Mouse (Mus musculus) skeletal muscle tissue, adult 2 months (tissue): ENCODE results near the gene Zfp704.

Source experiments
- DNase-seq: peaks from one replicate; pipeline ENCODE4 v3.0.0-alpha.2; 2012; ENCODE audit warnings: low read depth, low spot score

The Zfp704 gene

DNA sequence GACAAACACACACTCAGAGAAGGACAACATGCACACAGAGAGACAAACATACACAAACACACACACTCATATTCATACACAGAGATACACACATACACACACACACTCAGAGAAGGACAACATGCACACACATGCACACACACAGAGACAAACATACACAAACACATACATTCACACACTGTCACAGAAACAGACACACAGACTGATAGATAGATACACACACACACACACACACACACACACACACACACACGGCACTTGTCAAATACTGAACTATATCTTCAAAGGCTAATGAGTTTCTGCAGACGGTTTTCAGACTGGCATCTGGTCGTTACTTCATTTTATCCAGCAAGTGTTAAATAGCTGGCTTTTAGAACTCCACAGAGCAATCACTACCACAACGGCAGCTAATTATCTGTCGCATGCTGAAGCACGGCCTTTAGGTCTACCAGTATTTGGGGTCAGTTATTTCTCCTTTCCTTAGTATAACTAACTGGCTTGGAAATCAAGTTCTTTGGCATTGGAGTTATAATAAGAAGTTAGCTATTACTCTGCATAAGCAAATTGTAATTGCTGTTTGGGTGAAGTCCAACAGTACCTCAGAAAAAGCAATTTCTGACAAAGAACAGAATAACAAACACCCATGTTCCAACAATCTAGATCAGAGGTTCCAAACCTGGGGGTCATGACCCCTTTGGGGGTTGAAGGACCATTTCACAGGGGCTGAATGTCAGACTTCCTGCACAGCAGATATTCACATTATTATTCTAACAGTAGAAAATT, 51.9 kb downstream of the Zfp704 start:
- no peak for DNase-seq

DNA sequence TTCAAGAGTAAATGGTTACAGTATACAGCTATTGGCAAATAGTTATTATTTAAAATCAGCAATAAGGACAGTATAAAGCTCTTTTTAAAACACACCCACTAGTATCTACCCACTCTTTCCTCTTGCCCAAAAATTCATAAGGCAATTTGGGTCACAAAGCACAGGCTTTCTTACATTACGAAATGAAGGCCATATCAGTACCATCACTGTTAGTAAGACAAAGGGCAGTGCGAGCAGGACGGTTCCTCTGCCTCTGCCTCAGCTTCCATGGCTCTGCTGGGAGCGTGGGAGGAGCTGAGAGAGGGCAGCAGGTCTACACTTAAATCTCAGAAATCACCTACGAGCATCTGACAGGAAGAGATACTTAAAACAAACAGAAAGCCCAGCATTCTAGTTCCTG, 53.7 kb downstream of the Zfp704 start:
- no peak for DNase-seq

DNA sequence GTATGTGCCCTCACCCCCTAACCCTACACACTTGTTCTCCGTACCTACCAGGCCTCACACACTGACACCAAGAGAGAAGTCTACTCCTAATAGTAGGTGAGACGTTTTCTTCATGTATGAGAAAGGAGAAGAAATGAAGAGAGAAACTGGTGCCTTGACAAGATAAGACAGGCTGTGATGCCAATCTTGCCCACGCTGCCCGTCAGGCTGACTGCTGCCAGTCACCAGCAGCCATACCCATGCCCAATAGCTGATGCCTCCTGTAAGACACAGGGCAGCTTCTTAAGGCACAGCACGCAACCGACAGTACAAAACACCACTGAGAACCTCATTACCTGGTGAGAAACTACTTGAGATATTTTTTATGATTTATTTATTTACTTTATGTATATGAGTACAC, 55.0 kb downstream of the Zfp704 start:
- DNase-seq, result no peak

DNA sequence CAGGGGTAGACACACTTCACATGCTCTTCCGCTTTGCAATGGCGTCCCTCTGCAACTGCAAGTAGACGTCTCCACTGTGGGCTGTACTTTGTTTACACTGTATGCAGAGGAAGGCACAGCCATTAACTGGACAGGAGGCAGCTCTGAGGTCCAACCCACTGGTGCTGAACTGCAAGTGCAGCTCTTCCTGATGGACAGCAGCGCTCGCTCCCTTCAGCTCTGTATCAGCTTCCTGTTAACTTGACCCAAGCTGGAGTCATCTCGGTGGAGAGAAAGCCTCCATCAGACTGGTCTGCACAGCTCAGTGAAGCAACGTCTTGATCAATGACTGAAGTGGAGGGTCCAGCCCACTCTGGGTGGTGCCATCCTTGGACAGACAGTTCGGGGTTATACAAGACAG, 57.6 kb downstream of the Zfp704 start:
- no peak for DNase-seq

DNA sequence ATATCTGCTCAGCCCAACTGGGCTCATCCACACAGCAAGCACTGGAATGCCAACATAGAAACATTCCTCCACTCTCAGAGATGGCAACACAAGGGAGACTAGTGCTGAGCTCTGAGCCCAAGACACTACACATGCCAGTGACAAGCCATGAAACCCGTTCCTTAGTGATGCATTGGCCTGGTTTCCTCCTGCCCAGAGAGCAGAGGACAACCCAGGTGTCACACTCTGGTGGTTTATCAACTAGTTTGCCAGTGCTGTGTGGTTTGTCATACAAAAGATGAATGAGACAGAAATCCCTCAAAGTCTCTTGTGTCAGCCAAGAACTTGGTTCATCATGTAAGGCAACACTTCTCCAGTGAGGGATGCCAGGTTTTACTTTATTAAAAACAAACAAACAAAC, 59.0 kb downstream of the Zfp704 start:
- no peak for DNase-seq

DNA sequence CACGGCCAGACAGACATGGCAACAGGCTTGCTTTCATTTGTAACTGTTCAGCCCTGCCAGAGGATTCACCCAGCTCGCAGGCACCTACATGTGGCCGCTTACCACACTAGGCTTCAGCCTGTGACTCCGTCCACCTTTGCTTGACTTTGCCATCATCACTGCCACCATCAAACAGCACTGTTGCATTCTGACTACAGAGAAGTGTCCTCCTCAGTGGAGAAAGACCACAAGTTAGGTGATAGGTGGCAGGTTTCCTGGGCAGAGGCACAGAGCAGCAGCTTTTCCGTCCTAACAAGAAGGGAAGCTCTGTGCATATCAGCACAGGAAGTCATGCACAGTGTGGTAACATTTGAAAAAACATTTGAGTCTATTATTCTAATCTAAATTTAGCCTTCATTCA, 60.1 kb downstream of the Zfp704 start:
- no peak for DNase-seq

DNA sequence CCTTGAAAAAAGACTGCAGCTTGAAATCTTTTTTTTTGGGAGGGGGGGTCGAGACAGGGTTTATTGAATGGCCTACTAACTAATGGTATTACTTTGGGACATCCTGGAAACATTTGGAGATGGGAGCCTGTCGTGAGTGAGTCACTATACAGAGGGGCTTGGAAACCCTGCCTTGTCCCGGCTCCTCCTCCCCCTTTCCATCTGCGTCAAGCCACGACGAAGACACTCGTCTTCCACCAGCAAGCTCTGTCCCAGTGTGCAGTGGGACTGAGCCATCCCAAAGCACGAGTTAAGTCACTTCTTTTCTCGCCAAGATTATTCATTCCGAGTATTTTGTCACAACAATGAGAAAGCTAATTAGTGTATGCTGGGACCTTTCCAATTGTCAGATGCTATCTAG, 61.7 kb downstream of the Zfp704 start:
- no peak for DNase-seq

DNA sequence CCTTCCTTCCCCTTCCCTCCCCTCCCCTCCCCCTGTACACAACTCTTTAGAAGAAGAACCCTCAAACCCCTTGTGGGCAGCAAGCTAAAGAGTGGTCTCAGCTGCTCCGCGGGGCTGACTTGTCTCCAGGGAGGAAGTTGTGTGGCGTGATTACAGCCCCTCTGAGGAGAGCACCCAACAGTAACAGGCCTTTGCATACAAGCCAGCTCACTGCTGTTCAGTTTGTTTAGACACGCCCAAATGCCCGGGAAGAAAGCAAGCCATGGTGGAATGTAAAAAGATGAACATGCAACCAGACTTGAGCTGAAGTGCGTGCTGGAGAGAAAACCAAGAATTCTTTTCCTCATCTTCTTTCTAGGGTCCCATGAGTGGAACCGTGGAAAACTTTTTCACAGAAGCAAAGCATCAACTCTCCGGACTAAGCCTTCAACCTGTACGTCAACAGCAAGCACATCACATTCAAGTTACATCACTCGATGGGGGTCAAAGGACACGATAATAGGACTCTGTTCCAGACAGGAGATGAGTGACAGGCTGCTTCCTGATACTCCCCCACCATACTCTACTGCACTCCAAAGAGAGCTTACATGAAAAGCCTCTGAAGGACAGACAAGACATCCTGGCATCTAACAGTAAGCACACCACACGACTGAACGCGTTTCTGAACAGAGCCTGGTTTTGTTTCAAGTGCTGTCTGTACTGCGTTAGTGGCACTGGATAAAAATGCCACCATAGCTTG, 62.8 kb downstream of the Zfp704 start:
- no peak for DNase-seq

DNA sequence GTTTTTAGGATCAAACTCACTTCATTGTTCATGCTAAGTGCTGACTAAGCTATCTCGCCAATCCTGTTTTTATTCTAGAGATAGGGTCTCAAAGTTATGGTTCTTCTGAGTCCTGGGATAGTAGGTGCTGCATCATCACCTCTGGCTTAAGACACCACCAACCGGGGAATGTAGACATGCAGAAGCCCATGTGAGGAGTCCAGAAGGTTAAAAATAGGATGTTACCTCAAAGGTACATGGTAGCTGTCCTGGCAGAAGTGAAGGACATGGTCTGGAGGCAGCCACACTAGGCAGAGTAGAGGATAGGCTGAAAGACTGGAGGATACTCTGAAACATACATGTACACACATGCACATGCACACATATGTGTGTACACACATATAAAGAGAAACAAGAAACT, 65.5 kb downstream of the Zfp704 start:
- no peak for DNase-seq

DNA sequence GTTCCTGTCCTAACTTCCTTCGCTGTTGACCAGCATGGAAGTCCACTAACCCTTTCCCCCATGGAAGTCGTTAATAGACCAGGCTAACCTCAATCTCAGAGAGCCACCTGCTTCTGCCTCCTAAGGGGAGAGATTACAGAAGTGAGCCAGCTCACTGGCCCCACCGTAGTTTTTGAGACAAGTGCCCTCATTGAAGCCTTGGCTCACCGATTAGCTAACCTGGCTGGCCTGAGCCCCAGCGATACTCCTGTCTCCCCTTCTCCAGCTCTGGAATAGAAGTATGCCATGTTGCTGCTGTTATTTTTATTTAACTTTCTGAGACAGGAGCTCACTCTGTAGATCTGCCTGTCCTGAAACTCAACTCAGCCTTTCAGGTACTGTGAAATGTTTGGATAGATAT, 66.0 kb downstream of the Zfp704 start:
- no peak for DNase-seq

DNA sequence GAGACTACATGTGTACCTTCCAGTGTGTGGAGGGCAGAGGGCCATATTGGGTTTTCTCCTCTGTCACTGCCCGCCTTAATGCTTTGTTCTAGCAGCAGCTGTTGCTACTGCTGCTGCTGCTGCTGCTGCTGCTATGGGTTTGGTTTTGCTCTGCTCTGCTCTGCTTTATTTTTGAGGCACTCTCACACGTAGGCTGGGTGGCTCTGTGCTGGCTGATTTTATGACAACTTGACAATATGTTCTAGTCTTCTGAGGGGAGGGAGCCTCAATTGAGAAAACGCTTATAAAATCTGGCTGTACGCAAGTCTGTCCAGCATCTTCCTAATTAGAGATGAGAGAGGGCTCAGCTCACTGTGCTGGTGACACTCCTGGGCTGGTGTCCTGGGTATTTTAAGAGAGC, 66.4 kb downstream of the Zfp704 start:
- DNase-seq, result no peak

DNA sequence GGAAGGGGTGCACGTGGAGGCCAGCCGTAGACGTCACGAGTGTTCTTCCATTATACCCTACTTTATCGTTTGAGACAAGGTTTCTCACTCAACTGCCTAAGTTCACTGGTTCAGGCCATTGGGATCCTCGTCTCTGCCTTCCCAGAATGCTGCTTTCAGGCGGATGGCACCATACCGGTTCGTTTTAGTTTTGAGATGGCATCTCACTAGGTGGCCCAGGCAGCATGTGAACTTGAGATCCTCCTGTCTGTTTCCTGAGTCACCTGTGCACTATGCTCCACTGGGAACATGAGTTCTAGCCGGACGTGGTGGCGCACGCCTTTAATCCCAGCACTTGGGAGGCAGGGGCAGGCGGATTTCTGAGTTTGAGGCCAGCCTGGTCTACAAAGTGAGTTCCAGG, 68.3 kb downstream of the Zfp704 start:
- no peak for DNase-seq

DNA sequence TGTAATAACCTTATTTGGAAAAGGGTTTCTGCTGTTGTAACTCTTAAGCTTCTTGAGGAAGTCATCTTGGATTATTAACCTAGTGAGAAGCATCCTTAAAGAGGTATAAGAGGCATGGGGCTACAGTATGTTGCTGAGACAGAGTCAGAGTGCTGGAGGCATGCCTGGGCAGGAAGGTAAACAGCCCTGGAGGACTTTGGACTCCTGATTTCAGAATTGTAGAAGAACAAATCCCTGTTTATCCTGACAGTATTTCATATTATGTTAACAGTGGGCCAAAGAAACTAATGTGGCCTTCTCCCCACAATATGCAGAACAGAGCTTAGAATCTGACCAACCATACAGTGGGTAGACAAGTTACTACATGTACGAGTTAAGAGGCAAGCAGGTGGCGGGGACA, 71.4 kb downstream of the Zfp704 start:
- DNase-seq, result no peak

DNA sequence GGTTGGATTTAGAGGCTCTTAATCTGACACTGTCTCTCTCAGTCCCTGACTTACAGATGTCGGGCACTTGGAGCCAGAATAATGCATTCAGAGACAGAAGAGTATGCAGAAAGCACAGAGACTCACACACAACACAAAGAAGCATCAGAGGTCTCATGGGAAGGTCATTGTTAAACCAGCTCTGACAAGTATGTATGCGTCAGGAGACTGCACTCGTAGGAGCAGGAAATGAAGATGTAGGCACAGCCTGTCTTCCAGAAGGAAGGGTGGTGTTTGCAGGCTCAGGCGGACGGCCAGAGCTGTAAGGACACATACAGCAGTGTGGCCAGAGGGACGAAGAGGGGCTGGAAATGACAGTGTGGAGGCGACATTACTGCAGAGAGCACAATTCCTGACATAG, 72.0 kb downstream of the Zfp704 start:
- DNase-seq, result no peak

DNA sequence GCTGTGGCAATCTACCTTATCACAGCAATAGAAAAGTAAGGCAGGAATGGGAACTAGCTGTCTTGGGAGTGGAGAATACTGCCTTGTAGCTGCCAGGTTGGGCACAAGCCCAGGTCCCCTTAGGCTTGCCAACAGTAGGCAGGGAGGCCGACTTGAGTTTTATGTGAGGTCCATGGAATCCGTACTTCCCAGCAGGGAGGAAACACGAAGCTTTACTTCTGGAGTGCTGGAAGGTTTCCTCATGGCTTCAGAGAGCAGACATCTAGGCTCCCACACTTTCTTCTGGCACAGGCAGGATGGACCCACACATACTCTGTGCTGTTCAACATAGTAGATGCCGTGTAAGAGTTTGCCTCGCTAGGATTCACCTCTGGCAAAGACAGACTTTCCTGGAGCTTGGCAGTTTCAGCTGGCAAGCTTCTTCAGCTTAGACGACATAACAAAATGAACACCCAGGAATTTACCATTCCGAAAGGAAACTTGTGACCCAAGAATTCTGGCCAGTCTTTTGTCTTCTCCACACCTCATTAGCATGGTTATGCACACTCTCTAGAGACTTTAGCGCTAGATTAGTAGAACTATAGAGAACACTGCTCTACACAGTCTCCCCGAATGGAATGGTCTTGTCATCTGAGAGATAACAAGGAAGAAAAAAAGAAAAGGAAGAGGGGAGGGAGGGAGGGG, 79.6 kb downstream of the Zfp704 start:
- DNase-seq, result peak; percentile 30

DNA sequence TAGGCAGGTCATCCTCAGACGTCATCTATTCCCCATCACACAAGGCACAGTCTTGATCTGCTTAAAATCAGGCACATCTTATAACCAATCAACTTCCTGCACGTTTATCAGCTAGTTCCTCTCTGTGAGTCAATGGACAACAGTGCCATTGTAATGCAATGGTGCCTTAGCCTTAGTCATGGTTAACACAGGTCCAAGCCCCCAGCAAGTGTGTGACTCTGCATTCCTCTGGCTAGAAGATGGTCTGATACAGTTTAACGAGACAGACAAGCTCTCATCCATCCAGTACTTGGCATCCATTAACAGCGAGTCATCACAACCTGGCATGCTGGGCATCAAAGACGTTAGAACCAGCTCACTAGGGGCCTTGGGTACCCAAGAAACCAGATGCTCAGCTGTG, 85.5 kb downstream of the Zfp704 start:
- DNase-seq, result no peak

DNA sequence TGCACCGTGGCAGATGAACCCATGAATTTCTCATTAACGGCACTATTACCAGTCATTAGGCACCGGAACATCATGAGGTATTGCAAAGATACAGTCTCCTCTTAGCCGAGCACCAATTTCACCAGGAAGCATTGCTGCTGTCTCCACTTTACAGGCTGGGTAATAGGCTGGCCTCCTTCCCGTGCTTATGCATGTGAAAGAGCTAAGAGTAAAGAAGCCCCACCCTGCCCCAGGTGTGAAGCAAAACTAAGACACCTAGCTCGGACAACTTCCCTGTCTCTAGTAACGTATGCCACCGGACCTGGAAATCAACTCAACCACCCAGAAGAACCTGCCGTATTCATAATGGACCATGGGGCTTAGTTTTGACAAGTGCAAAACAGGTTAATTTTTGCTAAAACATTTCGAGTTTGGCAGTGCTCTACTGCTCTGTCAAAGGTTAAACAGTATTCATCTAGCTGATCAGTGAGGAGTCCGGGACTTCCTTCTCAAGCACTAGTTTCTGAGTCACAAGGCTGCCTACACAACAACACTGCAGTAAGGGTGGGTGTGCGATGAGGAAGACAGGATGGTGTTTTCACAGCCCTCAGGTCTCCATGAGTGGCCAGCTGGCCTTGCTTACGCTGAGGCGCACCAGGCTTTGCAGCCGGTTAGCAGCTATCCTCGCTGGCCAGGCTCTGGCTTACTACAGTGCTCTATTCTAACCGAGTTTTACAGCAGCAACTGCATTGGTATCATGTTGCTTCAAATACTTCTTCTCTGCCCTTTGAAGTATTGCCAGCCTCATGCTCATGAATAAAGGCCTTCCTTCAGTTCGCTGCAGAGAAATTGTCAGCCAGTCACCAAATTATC, 86.6 kb downstream of the Zfp704 start:
- no peak for DNase-seq

DNA sequence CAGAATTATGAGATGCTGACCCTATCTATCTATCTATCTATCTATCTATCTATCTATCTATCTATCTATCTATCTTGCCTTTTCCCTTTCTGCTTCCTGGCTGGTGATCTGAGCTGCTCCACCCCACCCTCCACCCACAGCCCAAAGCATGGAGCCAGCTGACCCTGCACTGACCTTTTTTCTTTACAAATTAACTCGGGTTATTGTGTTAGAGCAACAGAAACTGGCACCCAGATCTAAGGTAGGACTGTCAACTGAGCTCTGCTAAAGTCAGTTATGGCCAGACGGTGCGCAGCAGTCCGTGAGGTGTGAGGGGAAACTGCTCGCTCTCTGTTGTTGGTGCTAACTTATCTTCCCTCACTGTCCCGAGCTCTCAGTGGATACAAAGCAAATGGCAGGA, 87.9 kb downstream of the Zfp704 start:
- DNase-seq, result no peak

DNA sequence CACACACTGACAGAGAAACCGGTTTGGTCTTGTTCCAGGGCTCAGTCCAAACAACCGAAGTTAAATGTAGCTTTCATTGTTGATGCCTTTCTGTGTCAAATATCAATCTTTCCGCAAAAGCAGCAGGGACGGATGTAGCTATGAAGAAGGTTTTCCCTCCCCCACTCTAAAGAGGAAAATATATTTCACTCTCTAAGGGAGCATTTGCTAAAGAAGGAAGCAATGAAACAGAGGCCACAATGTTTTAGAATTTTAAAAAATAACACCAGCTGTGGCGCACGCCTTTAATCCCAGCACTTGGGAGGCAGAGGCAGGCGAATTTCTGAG, 89.2 kb downstream of the Zfp704 start:
- no peak for DNase-seq

DNA sequence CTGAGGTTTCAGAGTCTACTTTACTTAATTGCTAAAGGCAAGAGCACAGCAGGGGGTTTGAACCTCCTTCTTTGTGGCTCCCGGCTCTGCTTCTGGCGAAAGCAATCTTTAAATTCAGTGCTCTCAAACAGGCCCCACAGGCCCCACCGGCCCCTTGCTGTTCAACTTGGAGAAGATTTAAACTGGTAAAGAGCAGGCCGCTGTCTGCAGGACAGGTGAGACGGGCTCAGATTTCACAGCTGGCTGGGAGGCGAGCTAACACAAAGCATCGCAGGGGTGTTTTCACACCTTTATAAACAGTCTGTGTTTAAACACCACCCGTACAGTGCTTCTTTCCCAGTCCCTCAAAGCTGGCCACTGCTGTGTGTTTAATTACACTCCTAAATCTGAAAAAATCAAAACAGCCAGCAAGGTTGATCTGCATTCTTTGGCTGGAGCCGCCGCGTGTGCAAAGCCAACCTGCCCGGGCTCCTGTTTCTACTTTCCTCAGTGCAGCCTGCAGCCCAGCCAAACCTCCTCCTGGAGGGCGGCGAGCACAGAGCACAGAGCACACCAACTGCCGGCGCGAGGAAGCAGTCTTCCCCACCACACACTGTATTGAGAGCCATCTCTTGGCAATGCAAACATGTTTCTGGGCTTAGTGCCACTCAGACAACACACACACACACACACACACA, 89.7 kb downstream of the Zfp704 start:
- peak; percentile 49 for DNase-seq

DNA sequence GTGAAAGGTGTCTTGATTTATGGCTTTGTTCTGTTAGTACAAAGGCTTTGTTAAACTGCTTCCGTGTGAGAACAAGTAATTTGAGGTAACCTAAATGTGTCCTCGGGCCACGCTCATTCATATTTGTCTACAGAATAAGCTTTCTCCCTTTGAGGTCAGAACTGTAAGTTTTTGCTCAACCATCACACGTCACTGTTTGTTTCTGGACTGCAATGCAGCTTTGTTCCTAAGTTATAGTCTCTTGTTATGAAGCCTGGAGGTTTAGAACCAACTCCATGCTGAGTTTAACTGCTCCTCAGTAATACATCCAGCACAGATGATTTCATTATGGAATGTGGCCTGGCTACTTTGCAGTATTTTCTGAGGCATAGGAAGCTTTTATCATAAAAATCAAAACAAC, 90.4 kb downstream of the Zfp704 start:
- no peak for DNase-seq
